Mouse (Mus musculus) hindbrain, embryonic 10.5 days (tissue): ENCODE measurements around the gene Umad1. TPM values are rescaled to one million over a fixed set of nuclear protein-coding genes. Genes with fewer than 3 reads are reported as not detected.
"Not testable (repeated sequence)": the region's sequence is repeated elsewhere in the genome, so short reads cannot be mapped to it uniquely, and the experiment has no call there.

Experiments used
- DNase-seq: peaks from one replicate; pipeline ENCODE4 v3.0.0-alpha.2; 2017; ENCODE audit warnings: low spot score
- H3K27ac ChIP-seq: fragments of 300-500 bp; sonication (generic); 2 replicates; pipeline ENCODE4 v1.5.1; 2016; ENCODE audit warnings: mild to moderate bottlenecking, moderate library complexity
- H3K27me3 ChIP-seq: fragments of 300-500 bp; sonication (generic); 2 replicates; pipeline ENCODE4 v1.6.1; 2016; ENCODE audit warnings: mild to moderate bottlenecking; ENCODE audit not compliant: poor library complexity, insufficient read depth, severe bottlenecking
- H3K36me3 ChIP-seq: fragments of 300-500 bp; sonication (generic); 2 replicates; pipeline ENCODE4 v1.6.1; 2016; ENCODE audit warnings: mild to moderate bottlenecking, moderate library complexity
- H3K4me1 ChIP-seq: fragments of 300-500 bp; sonication (generic); replicated peaks from 2 replicates; pipeline ENCODE4 v1.6.1; 2016; ENCODE audit warnings: mild to moderate bottlenecking
- H3K4me3 ChIP-seq: fragments of 300-500 bp; sonication (generic); 2 replicates; pipeline ENCODE4 v1.5.1; 2016; ENCODE audit warnings: mild to moderate bottlenecking, moderate library complexity
- H3K9me3 ChIP-seq: fragments of 300-500 bp; sonication (generic); 2 replicates; pipeline ENCODE4 v1.6.1; 2016; ENCODE audit warnings: mild to moderate bottlenecking, moderate library complexity
- WGBS: fragments of 180-500 bp; shearing (Covaris S2); methylation state at CpG from one replicate; pipeline ENCODE4 v1.1.7; 2016; 5-methylcytosine and 5-hydroxymethylcytosine counted together
- polyA plus RNA-seq: library from polyadenylated mRNA; unstranded; fragments of >200 nt; fragmentation: Nextera tagmentation; extraction: Ambion mirVana; gene quantifications from 2 replicates; pipeline ENCODE4 v1.2.1, GENCODE M21; 2016

Gene Umad1
- polyA plus RNA-seq, 1 experiment from 2014 or later = 22.7 TPM

DNA sequence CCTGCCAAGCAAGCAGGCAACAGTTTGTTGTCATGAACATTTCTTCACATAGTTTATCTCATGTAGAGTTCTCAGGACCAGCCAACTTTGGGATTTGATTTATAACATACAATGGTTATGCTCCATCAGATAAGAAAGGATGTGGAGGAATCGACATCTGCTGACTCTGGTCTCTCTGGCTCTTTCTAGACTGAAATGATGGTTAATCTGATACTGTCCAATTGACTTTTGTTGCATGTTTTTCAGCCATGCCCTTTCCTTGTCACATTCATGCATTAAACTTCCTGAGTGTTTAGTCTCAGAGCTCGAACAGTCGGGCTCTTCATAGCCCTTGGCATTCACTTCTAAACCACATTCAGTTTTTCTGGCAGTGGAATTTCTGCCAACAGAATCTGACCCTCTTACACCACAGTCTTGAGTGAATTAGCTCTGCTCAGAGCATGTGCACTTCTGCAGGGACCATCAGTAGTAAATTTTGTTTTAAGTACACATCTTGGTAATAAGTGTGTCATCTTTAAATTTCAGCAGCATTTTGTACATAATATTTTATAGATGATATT lies 26.4 kb downstream of the Umad1 start:
- Histone ChIP-seq H3K4me3 (no peak overlapping the region), H3K36me3 (no peaks in the 10 kb centered on the region), H3K27me3 (no peaks in the 10 kb centered on the region), H3K4me1 (no peaks in the 10 kb centered on the region), H3K27ac (no peak overlapping the region), H3K9me3 (no peaks in the 10 kb centered on the region)
- WGBS = 91% methylated on average over 3 of the region's 3 CpGs
- DNase-seq = no peak

- DNase-seq = no peak
- H3K4me3 ChIP-seq = no peak overlapping the region
- WGBS = 92% methylated on average over 3 of the region's 3 CpGs
Measured at GRCm38 (mm10) chr6:8286146-8286545, 27.1 kb downstream of the Umad1 start.

GRCm38 (mm10) chr6:8288755-8289580 lies 29.9 kb downstream of the Umad1 start:
- 91% methylated on average over 4 of the region's 4 CpGs for whole genome bisulfite sequencing

More at GRCm38 (mm10) chr6:8286146-8286545, 27.1 kb downstream of the Umad1 start:
- H3K27me3 ChIP-seq = no peaks in the 10 kb centered on the region
- no peaks in the 10 kb centered on the region for H3K4me1 ChIP-seq
- H3K27ac ChIP-seq = no peak overlapping the region
- no peaks in the 10 kb centered on the region for H3K9me3 ChIP-seq
- no peaks in the 10 kb centered on the region for H3K36me3 ChIP-seq

GRCm38 (mm10) chr6:8294048-8294784 lies 35.1 kb downstream of the Umad1 start:
- WGBS = 83% methylated on average over 4 of the region's 4 CpGs
- no peak overlapping the region for H3K4me3 ChIP-seq
- H3K4me1 ChIP-seq = no peaks in the 10 kb centered on the region
- DNase-seq = no peak
- no peak overlapping the region for H3K27ac ChIP-seq
- H3K36me3 ChIP-seq = no peaks in the 10 kb centered on the region
- no peaks in the 10 kb centered on the region for H3K27me3 ChIP-seq
- H3K9me3 ChIP-seq = no peaks in the 10 kb centered on the region

More at GRCm38 (mm10) chr6:8288755-8289580, 29.9 kb downstream of the Umad1 start:
- no peak for DNase-seq
- no peaks in the 10 kb centered on the region for H3K36me3 ChIP-seq
- H3K9me3 ChIP-seq = no peaks in the 10 kb centered on the region
- H3K4me1 ChIP-seq = no peaks in the 10 kb centered on the region
- H3K27ac ChIP-seq = no peak overlapping the region
- H3K27me3 ChIP-seq = no peaks in the 10 kb centered on the region
- H3K4me3 ChIP-seq = no peak overlapping the region

DNA sequence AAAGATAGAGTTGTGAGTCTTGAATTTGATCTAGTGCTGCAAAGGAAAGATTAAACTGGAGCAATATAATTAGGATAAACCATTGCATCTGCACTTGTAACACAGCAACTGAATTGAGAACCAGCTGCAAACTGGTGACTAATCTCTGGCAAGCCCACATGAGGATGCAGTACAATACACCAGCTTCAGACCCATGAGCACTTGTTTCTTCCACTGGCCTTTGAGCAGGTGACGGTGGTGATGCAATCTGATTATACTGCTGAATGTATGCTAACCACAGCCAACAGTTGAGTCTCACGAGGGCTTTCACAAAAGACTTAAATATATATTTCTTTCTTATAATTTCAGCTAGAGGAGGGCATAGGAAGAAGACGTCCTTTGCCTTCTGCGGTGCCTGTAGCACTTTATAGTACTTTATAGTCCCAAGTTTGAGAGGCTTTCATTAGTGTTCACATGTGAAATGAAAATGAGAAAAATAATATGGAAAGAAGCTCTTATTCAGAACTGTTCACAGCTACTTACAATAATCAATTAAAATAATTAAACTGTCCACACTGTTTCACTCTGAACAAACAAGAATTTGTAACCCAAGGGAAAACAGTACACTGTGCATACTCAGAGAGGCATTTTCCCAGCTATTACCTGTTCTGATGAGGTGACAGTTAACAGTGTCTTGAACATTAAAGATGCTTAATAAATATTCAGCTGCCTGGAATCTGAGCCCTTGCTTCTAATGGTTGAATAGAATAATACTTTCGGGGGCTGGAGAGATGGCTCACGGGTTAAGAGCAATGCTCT lies 40.2 kb downstream of the Umad1 start:
- Histone ChIP-seq H3K27ac (no peak overlapping the region), H3K4me3 (no peak overlapping the region), H3K4me1 (no peaks in the 10 kb centered on the region), H3K27me3 (no peaks in the 10 kb centered on the region), H3K9me3 (no peaks in the 10 kb centered on the region), H3K36me3 (no peaks in the 10 kb centered on the region)
- WGBS = 91% methylated on average over 6 of the region's 6 CpGs
- DNase-seq = no peak

DNA sequence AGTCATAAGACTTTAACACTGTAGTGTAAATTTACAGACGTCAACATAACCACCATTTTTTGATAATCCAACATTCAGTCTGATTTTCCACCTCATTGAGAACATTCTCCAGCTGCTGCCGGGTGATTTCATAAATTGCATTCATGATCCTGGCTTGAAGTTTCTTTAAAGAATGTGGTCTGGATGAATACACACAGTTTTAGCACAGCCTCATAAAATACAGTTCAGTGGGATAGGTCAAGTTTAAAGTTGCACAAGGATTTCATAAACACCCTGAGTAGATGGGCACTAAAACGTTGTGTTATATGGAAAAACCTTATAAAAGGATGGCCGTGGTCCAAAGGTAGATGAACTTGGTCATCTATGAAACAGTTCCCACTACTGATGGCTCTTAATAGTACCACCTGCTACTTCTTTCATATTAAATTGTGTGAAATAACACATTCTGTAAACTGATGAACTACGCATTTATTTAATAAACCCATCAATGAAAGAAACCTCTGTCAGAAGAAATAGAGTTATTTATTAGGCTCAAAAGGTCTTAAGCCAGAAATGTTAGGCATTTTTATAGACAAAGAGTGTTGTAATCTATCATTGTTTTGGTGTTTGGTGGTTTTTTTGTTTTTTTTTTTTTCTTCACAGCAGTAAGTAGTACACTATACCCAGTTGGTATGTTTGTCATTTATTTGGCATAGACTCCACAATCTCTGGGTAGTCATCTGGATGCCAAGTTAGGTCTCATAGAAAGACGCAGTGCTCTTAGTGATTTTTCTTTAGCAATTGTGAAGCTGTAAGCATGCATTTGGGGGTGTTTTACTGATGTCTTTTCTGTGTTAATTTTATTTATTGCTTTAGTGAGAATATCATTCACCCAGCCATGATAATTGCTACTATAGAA lies 49.0 kb downstream of the Umad1 start:
- H3K36me3 ChIP-seq = no peaks in the 10 kb centered on the region

GRCm38 (mm10) chr6:8312554-8312953 lies 53.5 kb downstream of the Umad1 start:
- Histone ChIP-seq H3K36me3 (no peaks in the 10 kb centered on the region), H3K27ac (no peak overlapping the region), H3K9me3 (no peaks in the 10 kb centered on the region), H3K4me1 (no peaks in the 10 kb centered on the region), H3K27me3 (no peaks in the 10 kb centered on the region), H3K4me3 (no peak overlapping the region)
- DNase-seq = no peak
- 90% methylated on average over 2 of the region's 2 CpGs for WGBS

More for the DNA sequence above, 49.0 kb downstream of the Umad1 start:
- DNase-seq = no peak
- H3K27me3 ChIP-seq = no peaks in the 10 kb centered on the region
- H3K27ac ChIP-seq = no peak overlapping the region
- WGBS = 91% methylated on average over 6 of the region's 6 CpGs
- H3K4me1 ChIP-seq = no peaks in the 10 kb centered on the region
- H3K4me3 ChIP-seq = no peak overlapping the region
- no peaks in the 10 kb centered on the region for H3K9me3 ChIP-seq

- Histone ChIP-seq H3K27ac (no peak overlapping the region), H3K36me3 (no peaks in the 10 kb centered on the region), H3K9me3 (no peaks in the 10 kb centered on the region), H3K4me3 (no peak overlapping the region), H3K4me1 (no peaks in the 10 kb centered on the region), H3K27me3 (no peaks in the 10 kb centered on the region)
- DNase-seq = no peak
Measured at GRCm38 (mm10) chr6:8316201-8316600, 57.1 kb downstream of the Umad1 start.

GRCm38 (mm10) chr6:8319591-8319990 lies 60.5 kb downstream of the Umad1 start:
- Histone ChIP-seq H3K9me3 (no peaks in the 10 kb centered on the region), H3K36me3 (no peaks in the 10 kb centered on the region), H3K4me3 (no peak overlapping the region), H3K4me1 (no peaks in the 10 kb centered on the region), H3K27me3 (no peaks in the 10 kb centered on the region), H3K27ac (no peak overlapping the region)
- DNase-seq = no peak
- WGBS = 96% methylated on average over 2 of the region's 2 CpGs

DNA sequence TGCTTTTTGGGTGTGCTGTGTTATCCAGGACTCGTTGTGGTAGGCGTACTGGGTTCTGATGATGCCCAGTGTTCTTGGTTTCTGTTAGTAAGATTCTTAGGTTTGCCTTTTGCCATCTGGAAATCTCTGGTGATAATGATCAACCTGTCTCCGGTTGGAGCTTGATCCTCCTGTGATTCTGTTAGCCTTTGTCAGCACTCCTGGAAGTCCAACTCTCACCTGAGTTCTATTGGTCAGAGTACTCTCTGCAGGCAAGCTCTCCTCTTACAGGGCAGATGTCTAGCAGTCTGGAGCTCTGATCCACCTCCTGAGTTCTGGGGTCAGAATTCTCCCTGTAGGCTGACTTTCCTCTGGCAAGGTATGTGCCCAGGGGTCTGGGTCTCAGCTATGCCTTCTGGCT lies 72.4 kb downstream of the Umad1 start:
- not testable (repeated sequence) for H3K36me3 ChIP-seq, DNase-seq, H3K4me1 ChIP-seq, H3K27ac ChIP-seq, H3K4me3 ChIP-seq, H3K27me3 ChIP-seq
- WGBS = 91% methylated on average over 3 of the region's 3 CpGs
- H3K9me3 ChIP-seq = peaks cover 10% of the 10 kb centered on the region; the same call in 1 of the 2 replicates

DNA sequence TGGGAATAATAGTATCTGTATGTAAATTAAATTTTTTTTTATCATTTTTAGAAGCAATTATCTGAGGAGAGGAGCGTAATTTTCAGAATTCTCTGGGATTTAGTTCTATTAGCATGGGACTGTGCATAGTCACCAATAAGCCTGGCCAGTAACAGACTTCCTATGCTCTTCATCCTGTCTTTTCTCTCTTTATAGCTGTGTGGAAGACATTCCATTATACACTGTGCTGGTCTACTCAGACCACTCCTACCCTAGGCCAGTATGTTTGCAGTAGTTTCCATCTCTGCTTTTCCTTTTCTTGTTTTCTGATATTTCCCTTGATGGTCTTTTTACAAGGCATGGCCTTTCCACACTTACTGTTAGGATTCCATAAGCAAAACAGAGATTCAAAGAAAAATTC lies 74.3 kb downstream of the Umad1 start:
- Histone ChIP-seq H3K9me3 (peaks cover 10% of the 10 kb centered on the region; the same call in 1 of the 2 replicates), H3K27me3 (no peaks in the 10 kb centered on the region), H3K27ac (no peak overlapping the region), H3K36me3 (no peaks in the 10 kb centered on the region), H3K4me1 (no peaks in the 10 kb centered on the region), H3K4me3 (no peak overlapping the region)
- DNase-seq = no peak
- 91% methylated on average over 1 of the region's 1 CpGs for WGBS
